Mouse (Mus musculus) testis, adult 2 months (tissue): ENCODE results near the gene Ceacam1. TPM values are rescaled to one million over a fixed set of nuclear protein-coding genes. Genes with fewer than 3 reads are reported as not detected.
A peak's percentile ranks its signal among the peaks of the same experiment; 100 is the strongest.
"Not testable (repeated sequence)": the region's sequence is repeated elsewhere in the genome, so short reads cannot be mapped to it uniquely, and the experiment has no call there.

ENCODE experiments used
- H3K27ac ChIP-seq: fragments of 200-500 bp; 2 replicates; pipeline ENCODE4 v1.5.1; 2012; ENCODE audit warnings: low read depth, low read length; ENCODE audit not compliant: control insufficient read depth, insufficient read depth
- H3K27me3 ChIP-seq: fragments of 200-500 bp; 2 replicates; pipeline ENCODE4 v1.6.1; 2012; ENCODE audit warnings: mild to moderate bottlenecking, low read length, moderate library complexity; ENCODE audit not compliant: control insufficient read depth, insufficient read depth
- H3K36me3 ChIP-seq: fragments of 200-500 bp; 2 replicates; pipeline ENCODE4 v1.6.1; 2012; ENCODE audit warnings: mild to moderate bottlenecking, low read length; ENCODE audit not compliant: control insufficient read depth, insufficient read depth
- H3K4me1 ChIP-seq: fragments of 200-500 bp; 2 replicates; pipeline ENCODE4 v1.6.1; 2012; ENCODE audit warnings: low read length; ENCODE audit not compliant: control insufficient read depth, insufficient read depth
- H3K4me3 ChIP-seq: fragments of 200-500 bp; 2 replicates; pipeline ENCODE4 v1.5.1; 2012; ENCODE audit warnings: low read depth, mild to moderate bottlenecking, low read length, moderate library complexity, mixed read lengths; ENCODE audit not compliant: control insufficient read depth
- CTCF ChIP-seq: fragments of 200-500 bp; IDR thresholded peaks from 2 replicates; pipeline ENCODE4 v1.5.1; 2012; ENCODE audit warnings: low read depth, mild to moderate bottlenecking, inconsistent platforms, low read length, moderate library complexity; ENCODE audit not compliant: control insufficient read depth, insufficient read depth, insufficient replicate concordance
- POLR2A ChIP-seq: fragments of 200-500 bp; IDR thresholded peaks from 2 replicates; pipeline ENCODE4 v1.6.1; 2012; ENCODE audit warnings: low read depth, mild to moderate bottlenecking, inconsistent platforms, low read length, moderate library complexity; ENCODE audit not compliant: control insufficient read depth
- polyA plus RNA-seq: library from polyadenylated mRNA; depleted of rRNA; stranded (reverse); fragments of >200 nt; gene quantifications from 2 replicates; pipeline ENCODE4 v1.2.3, GENCODE M21; 2012

Ceacam1 gene
- polyA plus RNA-seq, 1 experiment: 0.75 TPM

- TF ChIP-seq POLR2A (no peak), CTCF (no peak)
- Histone ChIP-seq H3K36me3 (no peaks in the 10 kb centered on the region), H3K27ac (no peak overlapping the region), H3K27me3 (no peaks in the 10 kb centered on the region), H3K4me3 (no peak overlapping the region), H3K4me1 (no peaks in the 10 kb centered on the region)
These were observed 7.7 kb upstream of the Ceacam1 start for GRCm38 (mm10) chr7:25485061-25485460.

GRCm38 (mm10) chr7:25483133-25483735 lies 5.8 kb upstream of the Ceacam1 start:
- H3K4me3 ChIP-seq: peak overlapping the region; percentile 58
- TF ChIP-seq CTCF: no peak
- no peak for TF ChIP-seq POLR2A
- no peaks in the 10 kb centered on the region for H3K36me3 ChIP-seq
- no peaks in the 10 kb centered on the region for H3K4me1 ChIP-seq
- H3K27ac ChIP-seq: no peak overlapping the region
- H3K27me3 ChIP-seq: no peaks in the 10 kb centered on the region

GRCm38 (mm10) chr7:25480791-25481190 lies 3.4 kb upstream of the Ceacam1 start:
- H3K36me3 ChIP-seq, H3K4me1 ChIP-seq, H3K27ac ChIP-seq, H3K4me3 ChIP-seq, H3K27me3 ChIP-seq: not testable (repeated sequence)

- Histone ChIP-seq H3K4me3 (no peak overlapping the region), H3K27ac (no peak overlapping the region), H3K4me1 (no peaks in the 10 kb centered on the region), H3K36me3 (no peaks in the 10 kb centered on the region), H3K27me3 (no peaks in the 10 kb centered on the region)
- TF ChIP-seq CTCF (no peak), POLR2A (no peak)
These were observed 2.0 kb upstream of the Ceacam1 start for GRCm38 (mm10) chr7:25479440-25479839.

GRCm38 (mm10) chr7:25477752-25478093 lies 320 bp upstream of the Ceacam1 start:
- H3K36me3 ChIP-seq, H3K27me3 ChIP-seq, H3K27ac ChIP-seq, H3K4me3 ChIP-seq, H3K4me1 ChIP-seq: not testable (repeated sequence)

- not testable (repeated sequence) for H3K36me3 ChIP-seq
These were observed 5.6 kb downstream of the Ceacam1 start for GRCm38 (mm10) chr7:25471821-25472220.

GRCm38 (mm10) chr7:25465586-25465985 lies 11.8 kb downstream of the Ceacam1 start:
- H3K36me3 ChIP-seq, H3K4me1 ChIP-seq, H3K4me3 ChIP-seq, H3K27ac ChIP-seq, H3K27me3 ChIP-seq: not testable (repeated sequence)

More at GRCm38 (mm10) chr7:25471821-25472220, 5.6 kb downstream of the Ceacam1 start:
- H3K27ac ChIP-seq, H3K27me3 ChIP-seq, H3K4me1 ChIP-seq, H3K4me3 ChIP-seq: not testable (repeated sequence)

GRCm38 (mm10) chr7:25465010-25465409 lies 12.4 kb downstream of the Ceacam1 start:
- H3K4me3 ChIP-seq: no peak overlapping the region
- H3K27ac ChIP-seq: no peak overlapping the region
- no peaks in the 10 kb centered on the region for H3K27me3 ChIP-seq
- H3K36me3 ChIP-seq: no peaks in the 10 kb centered on the region
- H3K4me1 ChIP-seq: no peaks in the 10 kb centered on the region
- TF ChIP-seq CTCF (no peak), POLR2A (no peak)

- H3K4me1 ChIP-seq, H3K27ac ChIP-seq, H3K4me3 ChIP-seq, H3K27me3 ChIP-seq, H3K36me3 ChIP-seq: not testable (repeated sequence)
These were observed 15.4 kb downstream of the Ceacam1 start for GRCm38 (mm10) chr7:25462033-25462337.

- H3K36me3 ChIP-seq, H3K4me3 ChIP-seq, H3K4me1 ChIP-seq, H3K27me3 ChIP-seq, H3K27ac ChIP-seq: not testable (repeated sequence)
These were observed 15.9 kb downstream of the Ceacam1 start for GRCm38 (mm10) chr7:25461336-25462032.
